Mouse (Mus musculus) adrenal gland, postnatal 25 days (tissue): ENCODE results near the gene Neurod4. TPM values are rescaled to one million over a fixed set of nuclear protein-coding genes. Genes with fewer than 3 reads are reported as not detected.

ENCODE experiments used
- DNase-seq: peaks from one replicate; pipeline ENCODE4 v3.0.0; 2021; ENCODE audit warnings: mixed read lengths
- total RNA-seq: library from RNA; stranded (reverse); gene quantifications from 2 replicates; pipeline ENCODE4 v1.2.3, GENCODE M21; 2021

Gene Neurod4
- total RNA-seq, 1 experiment from 2014 or later: 0.36 TPM

DNA sequence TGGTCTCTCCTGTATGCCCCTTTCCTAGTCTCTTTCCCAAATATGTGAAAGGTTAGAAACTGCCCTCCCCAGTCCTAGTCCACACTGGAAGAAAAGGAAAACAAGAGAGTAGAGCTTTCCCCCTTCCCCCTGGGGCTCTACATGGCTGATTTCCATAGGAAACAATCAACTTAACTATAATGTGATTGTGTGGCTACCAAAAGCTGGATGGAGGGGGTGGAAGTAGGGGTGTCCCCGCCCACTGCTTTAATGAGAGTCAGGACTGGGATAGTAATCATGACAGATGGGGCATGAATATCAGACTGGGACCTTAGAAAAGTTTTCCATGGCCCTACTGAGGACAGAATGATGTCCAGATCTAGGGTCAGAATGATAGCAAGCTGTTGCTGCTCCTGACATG, 45.5 kb downstream of the Neurod4 start:
- DNase-seq: no peak

DNA sequence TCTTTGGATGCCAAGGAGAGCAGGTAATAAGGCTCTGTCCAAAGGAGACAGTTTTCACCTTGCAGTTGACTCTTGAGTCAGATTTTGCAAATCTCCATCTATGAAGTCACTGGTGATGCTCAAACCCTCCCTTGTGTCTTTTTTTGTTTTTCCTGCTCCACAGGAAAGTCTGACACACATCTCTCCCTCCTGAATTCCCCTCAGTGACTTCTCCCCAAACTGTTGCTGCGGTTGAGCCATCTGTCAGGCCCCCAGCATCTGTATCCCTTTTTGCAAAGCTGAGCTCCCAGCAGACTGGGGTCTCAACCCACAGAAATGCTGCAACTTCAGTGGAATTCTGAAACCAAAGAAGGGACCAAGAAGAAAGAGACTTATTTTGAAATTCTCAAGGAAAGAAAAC, 47.9 kb downstream of the Neurod4 start:
- no peak for DNase-seq

DNA sequence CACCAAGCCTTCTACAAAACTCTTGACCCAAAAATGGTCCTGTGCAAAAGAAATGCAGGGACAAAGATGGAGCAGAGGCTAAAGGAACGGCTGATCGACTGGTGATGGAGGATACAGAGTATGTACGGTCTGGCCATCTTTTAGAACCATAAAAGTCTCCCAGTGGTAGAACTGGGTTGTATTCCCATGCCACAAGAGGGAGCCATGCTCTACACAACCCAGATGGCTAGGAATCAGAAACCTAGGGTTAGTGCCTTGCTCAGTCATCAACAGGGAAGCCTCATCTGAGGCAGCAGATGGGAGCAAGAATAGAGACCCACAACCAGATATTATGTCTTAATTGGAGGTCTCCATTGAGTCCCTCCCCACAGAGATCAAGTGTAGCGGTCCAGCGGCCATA, 50.5 kb downstream of the Neurod4 start:
- DNase-seq: no peak

DNA sequence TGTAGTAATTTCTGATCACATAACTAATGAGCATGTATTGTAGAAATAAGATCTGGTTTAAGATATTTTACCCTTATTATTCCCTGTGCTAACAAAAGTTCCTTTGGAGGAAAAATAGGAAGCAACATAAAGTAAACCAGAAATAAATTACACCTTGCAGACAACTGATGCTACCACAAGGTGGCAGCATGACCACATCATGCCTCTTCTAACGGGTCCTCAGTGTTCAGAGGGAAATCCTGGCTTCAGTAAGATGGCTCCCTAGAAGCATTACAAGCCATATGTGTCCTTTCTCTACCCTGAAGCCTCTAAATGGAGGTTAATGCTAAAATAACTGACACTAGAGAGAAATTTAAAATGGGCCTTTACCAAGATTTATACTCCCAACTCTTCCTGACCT, 51.8 kb downstream of the Neurod4 start:
- DNase-seq: peak; percentile 56

DNA sequence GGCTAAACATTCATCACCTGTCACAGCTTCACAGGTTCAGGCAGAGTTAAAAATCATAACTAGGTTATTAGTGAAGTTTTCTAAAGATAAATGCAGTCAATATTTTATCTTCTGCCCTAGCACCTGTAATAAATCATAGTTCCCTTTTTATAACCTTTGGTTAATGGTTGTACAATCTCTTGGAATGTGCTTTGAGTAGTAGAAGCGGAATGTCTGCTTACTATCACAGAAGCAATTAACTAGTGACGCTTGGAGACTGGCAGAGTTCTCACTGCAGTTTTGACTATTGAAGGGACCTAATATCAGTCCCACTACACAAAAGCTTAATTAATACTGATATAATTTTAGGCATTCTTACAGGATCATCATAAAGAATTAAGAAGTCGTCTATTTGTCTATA, 55.0 kb downstream of the Neurod4 start:
- DNase-seq: no peak

Other genes with a start within 250 kb of the Neurod4 start
- not detected in 2 replicates for gene Olfr821, start 249.9 kb downstream of the Neurod4 start, total RNA-seq
- not detected in 2 replicates for gene Olfr822, start 209.0 kb downstream of the Neurod4 start, total RNA-seq
- not detected in 2 replicates for gene Olfr823, start 164.9 kb downstream of the Neurod4 start, total RNA-seq
- gene Olfr824, start 150.2 kb downstream of the Neurod4 start, total RNA-seq: not detected in 2 replicates
- not detected in 2 replicates for gene Olfr825, start 113.5 kb downstream of the Neurod4 start, total RNA-seq
- gene Olfr826, start 96.1 kb downstream of the Neurod4 start, total RNA-seq: not detected in 2 replicates
- not detected in 2 replicates for gene Olfr827, start 65.8 kb downstream of the Neurod4 start, total RNA-seq
- gene Tespa1, start 42.6 kb upstream of the Neurod4 start, total RNA-seq: 0.46 TPM in 1 of 2 replicates, not detected in the other
- not detected in 2 replicates for gene Vmn2r84, start 114.1 kb upstream of the Neurod4 start, total RNA-seq
- gene Vmn2r85, start 149.5 kb upstream of the Neurod4 start, total RNA-seq: not detected in 2 replicates
- gene Vmn2r86, start 175.8 kb upstream of the Neurod4 start, total RNA-seq: not detected in 2 replicates
- gene Vmn2r87, start 217.2 kb upstream of the Neurod4 start, total RNA-seq: not detected in 2 replicates